In the genomic region with DNA sequence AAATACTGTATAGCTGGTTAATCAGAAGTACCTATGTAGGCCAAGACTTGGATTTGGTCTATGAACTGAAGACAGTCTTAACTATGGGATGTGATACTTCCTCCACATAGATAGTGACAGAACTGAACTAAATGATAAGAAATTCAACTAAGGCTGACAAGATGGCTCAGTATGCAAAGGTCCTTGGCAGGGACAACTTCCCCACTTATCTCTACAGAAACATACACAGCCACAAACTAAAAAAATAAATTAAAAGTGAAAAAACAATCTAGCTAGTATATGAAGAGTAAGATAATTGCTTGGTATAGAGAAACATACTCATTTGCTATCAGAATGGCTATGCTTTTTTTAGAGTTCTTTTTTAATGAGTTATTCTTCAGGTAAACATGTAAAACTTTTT, we compare ENCODE assay signal across 24 mouse cellular contexts. TPM values are rescaled to one million over a fixed set of nuclear protein-coding genes. Genes with fewer than 3 reads are reported as not detected.
DNase-seq lines count a peak whose midpoint lies in the region; ATAC-seq lines count a peak whose summit lies in the region.
"Had no signal": no experiment of that assay in that cellular context is flagged by ENCODE, and none has a peak within 500 bp of the region (broad histone marks: within the 10 kb centered on the region; RNA-seq: fewer than 3 reads in every experiment).

No protein-coding gene starts in this region.

- no peak overlapping the region for H3K4me2 ChIP-seq in liver, embryonic 12.5 days
- H3K4me2 ChIP-seq in liver, embryonic 16.5 days (ENCODE audit: low read depth, low read length), result no peak overlapping the region
- H3K4me2 ChIP-seq: embryonic facial prominence, embryonic 13.5 days; forebrain, embryonic 12.5 days; heart, embryonic 12.5 days; hindbrain, embryonic 14.5 days had no signal

- 0 out of 2 replicates have a peak, but pooled peaks cover 3% of the 10 kb centered on the region for H3K9me3 ChIP-seq in liver, embryonic 12.5 days (replicated peaks)
- no peaks in the 10 kb centered on the region for H3K9me3 ChIP-seq in liver, embryonic 16.5 days (replicated peaks; ENCODE audit: control insufficient read depth, low read length)

- peak; percentile 92 for DNase-seq in MEL-GATA-1-ER (ENCODE audit: extremely low read depth, low read depth)
- no peak for DNase-seq in right cerebral cortex, postnatal 25 days
- no peak for DNase-seq in embryo, embryonic 10.5 days (ENCODE audit: low spot score)
- no peak for DNase-seq in layer of hippocampus, adult 9-10 months (ENCODE audit: low spot score)
- DNase-seq in right cerebral cortex, adult 18-20 months, result no peak
- DNase-seq: adrenal gland, adult 2 months; adrenal gland, postnatal 36 days; cerebellum, adult 11 months; cerebellum, adult 8-10 months; cerebellum, postnatal 14 days; gastrocnemius, adult 2 months; gastrocnemius, postnatal 25 days had no signal

- no peak overlapping the region for H3K9ac ChIP-seq in liver, embryonic 12.5 days
- H3K9ac ChIP-seq in liver, embryonic 16.5 days (ENCODE audit: low read depth, low read length), result no peak overlapping the region
- H3K9ac ChIP-seq: embryonic facial prominence, embryonic 13.5 days; forebrain, embryonic 12.5 days; heart, embryonic 12.5 days; hindbrain, embryonic 14.5 days had no signal

- H3K27me3 ChIP-seq in liver, embryonic 12.5 days (replicated peaks), result no peaks in the 10 kb centered on the region
- no peaks in the 10 kb centered on the region for H3K27me3 ChIP-seq in liver, embryonic 16.5 days (ENCODE audit: control insufficient read depth, insufficient read depth, low read depth, low read length)
- H3K27me3 ChIP-seq: embryonic facial prominence, embryonic 13.5 days; forebrain, embryonic 12.5 days; heart, embryonic 12.5 days; Patski had no signal

- no peak overlapping the region for H3K4me3 ChIP-seq in liver, embryonic 12.5 days
- H3K4me3 ChIP-seq in liver, embryonic 16.5 days (ENCODE audit: low read depth, low read length), result no peak overlapping the region
- H3K4me3 ChIP-seq: embryonic facial prominence, embryonic 13.5 days; forebrain, embryonic 12.5 days; gastrocnemius, adult 2 months; heart, embryonic 12.5 days; hindbrain, embryonic 10.5 days had no signal

- H3K36me3 ChIP-seq in liver, embryonic 12.5 days, result peaks cover 71% of the 10 kb centered on the region
- peaks cover 12% of the 10 kb centered on the region for H3K36me3 ChIP-seq in liver, embryonic 16.5 days (ENCODE audit: control insufficient read depth, insufficient read depth)

- peak; percentile 80 for ATAC-seq in liver, embryonic 12.5 days
- peak; percentile 72 for ATAC-seq in liver, embryonic 16.5 days (ENCODE audit: low read depth)
- ATAC-seq: forebrain, embryonic 16.5 days; Patski had no signal

- H3K27ac ChIP-seq in liver, embryonic 12.5 days, result 0 out of 2 replicates have a peak overlapping the region, but pooled peaks have one; percentile 2
- no peak overlapping the region for H3K27ac ChIP-seq in liver, embryonic 16.5 days (ENCODE audit: low read length)
- H3K27ac ChIP-seq: embryonic facial prominence, embryonic 13.5 days; forebrain, embryonic 12.5 days; gastrocnemius, adult 2 months; hindbrain, embryonic 10.5 days; hindbrain, embryonic 14.5 days had no signal

- peaks cover 17% of the 10 kb centered on the region for H3K4me1 ChIP-seq in liver, embryonic 12.5 days
- no peaks in the 10 kb centered on the region; the same call in 1 of the 2 replicates for H3K4me1 ChIP-seq in liver, embryonic 16.5 days (ENCODE audit: control insufficient read depth, low read depth, low read length)
- H3K4me1 ChIP-seq: embryonic facial prominence, embryonic 13.5 days; forebrain, embryonic 12.5 days; hindbrain, embryonic 10.5 days had no signal

RNA-seq across cellular contexts. Expression of a gene that starts 9.4 kb away (rescaled TPM):
- 8.6 and 9.2 TPM in 2 replicates for polyA plus RNA-seq in liver, embryonic 12.5 days (2016; fragmentation: Nextera tagmentation; extraction: Ambion mirVana)
- polyA plus RNA-seq in liver, embryonic 16.5 days (2015; fragmentation: Nextera tagmentation; extraction: Ambion mirVana), result 7.3 and 8.3 TPM in 2 replicates

RNA-seq across cellular contexts. Expression of a gene that starts 39.4 kb away (rescaled TPM):
- 11.8 and 12.0 TPM in 2 replicates for polyA plus RNA-seq in liver, embryonic 12.5 days (2016; fragmentation: Nextera tagmentation; extraction: Ambion mirVana)
- 13.3 and 15.7 TPM in 2 replicates for polyA plus RNA-seq in liver, embryonic 16.5 days (2015; fragmentation: Nextera tagmentation; extraction: Ambion mirVana)

RNA-seq across cellular contexts. Expression of a gene that starts 49.1 kb away (rescaled TPM):
- polyA plus RNA-seq in liver, embryonic 12.5 days (2016; fragmentation: Nextera tagmentation; extraction: Ambion mirVana), result not detected in 2 replicates
- polyA plus RNA-seq in liver, embryonic 16.5 days (2015; fragmentation: Nextera tagmentation; extraction: Ambion mirVana), result not detected in 2 replicates
- polyA plus RNA-seq: activated CD4-positive, CD25-positive, alpha-beta regulatory T cell, adult 4 months; adrenal gland, adult 2 months; cortical plate, adult 2 months; embryonic facial prominence, embryonic 13.5 days; forebrain, embryonic 12.5 days; forebrain, embryonic 16.5 days; heart, embryonic 12.5 days; heart, embryonic 16.5 days; hindbrain, embryonic 10.5 days; hindbrain, embryonic 14.5 days; Patski had no signal
